Mouse (Mus musculus) urinary bladder, postnatal 10 days (tissue): ENCODE data around the gene Nelfcd.

Experiments
- DNase-seq: peaks from one replicate; pipeline ENCODE4 v3.0.0; 2022; ENCODE audit warnings: low spot score

Nelfcd gene

GRCm38 (mm10) chr2:174473550-174473927, 57.9 kb downstream of the Nelfcd start:
- no peak for DNase-seq
